Mouse (Mus musculus) neural tube, embryonic 14.5 days (tissue): ENCODE measurements at regions not wholly inside any gene's neighbourhood (a gene's known extent, or its start where the extent isn't known, plus 50 kb on each side); places are given as distances from the start of the nearest gene placed in this dataset.

Experiments used
- ATAC-seq: fragments of 200-750 bp; cut with Nextera tagmentation; 2 replicates; pipeline ENCODE4 v1.8.0; 2017; ENCODE audit warnings: low read depth, mild to moderate bottlenecking, moderate TSS enrichment, moderate library complexity
- H3K27ac ChIP-seq: fragments of 300-500 bp; sonication (generic); 2 replicates; pipeline ENCODE4 v1.5.1; 2014; ENCODE audit warnings: low read depth, mild to moderate bottlenecking, control low read depth, low read length, moderate library complexity, mixed read lengths
- H3K27me3 ChIP-seq: fragments of 300-500 bp; sonication (generic); 2 replicates; pipeline ENCODE4 v1.6.1; 2014; ENCODE audit warnings: low read length; ENCODE audit not compliant: control insufficient read depth, insufficient read depth
- H3K36me3 ChIP-seq: fragments of 300-500 bp; sonication (generic); 2 replicates; pipeline ENCODE4 v1.6.1; 2014; ENCODE audit warnings: low read length, mixed read lengths; ENCODE audit not compliant: control insufficient read depth, insufficient read depth
- H3K4me1 ChIP-seq: fragments of 300-500 bp; sonication (generic); 2 replicates; pipeline ENCODE4 v1.6.1; 2014; ENCODE audit warnings: low read length; ENCODE audit not compliant: control insufficient read depth, insufficient read depth
- H3K4me2 ChIP-seq: fragments of 300-500 bp; sonication (generic); 2 replicates; pipeline ENCODE4 v1.6.1; 2014; ENCODE audit warnings: mild to moderate bottlenecking, low read depth, low read length, control low read depth
- H3K4me3 ChIP-seq: fragments of 300-500 bp; sonication (generic); 2 replicates; pipeline ENCODE4 v1.5.1; 2014; ENCODE audit warnings: low read depth, low read length, control low read depth, mixed read lengths
- H3K9ac ChIP-seq: fragments of 300-500 bp; sonication (generic); replicated peaks from 2 replicates; pipeline ENCODE4 v1.6.1; 2014; ENCODE audit warnings: low read depth, mild to moderate bottlenecking, control low read depth, low read length, mixed read lengths
- H3K9me3 ChIP-seq: fragments of 300-500 bp; sonication (generic); 2 replicates; pipeline ENCODE4 v1.6.1; 2016; ENCODE audit warnings: low read length; ENCODE audit not compliant: control insufficient read depth
- WGBS: fragments of 180-500 bp; shearing (Covaris S2); extraction: QIAGEN DNeasy Blood & Tissue Kit; methylation state at CpG from one replicate; pipeline ENCODE4 v1.1.7; 2014; 5-methylcytosine and 5-hydroxymethylcytosine counted together

DNA sequence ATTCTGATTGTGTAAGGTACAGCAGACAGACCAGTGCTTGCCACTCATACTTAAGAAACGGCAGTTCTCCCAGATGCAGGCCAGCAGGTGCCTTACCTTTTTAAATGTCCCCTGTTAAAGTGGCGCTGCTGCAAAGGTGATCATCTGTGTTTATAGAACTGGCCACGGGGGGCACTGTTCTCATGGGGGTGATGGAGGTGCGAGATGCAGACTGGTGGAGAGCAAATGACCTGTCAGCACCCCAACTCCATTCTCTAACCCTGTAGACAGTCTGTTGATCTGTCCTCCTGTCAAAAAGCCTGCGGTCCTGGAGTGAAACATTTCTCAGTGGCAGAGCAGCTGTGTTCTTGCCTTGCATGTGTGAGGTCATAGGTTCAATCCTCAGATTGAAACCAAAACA is 135.4 kb upstream of the Gm17728 start:
- H3K4me1 ChIP-seq: no peaks in the 10 kb centered on the region
- no peaks in the 10 kb centered on the region for H3K36me3 ChIP-seq
- H3K27ac ChIP-seq: no peak overlapping the region
- no peaks in the 10 kb centered on the region for H3K9me3 ChIP-seq
- no peak overlapping the region for H3K4me2 ChIP-seq
- no peak overlapping the region for H3K4me3 ChIP-seq
- no peaks in the 10 kb centered on the region for H3K27me3 ChIP-seq
- ATAC-seq: no peak
- 63% methylated on average over 5 of the region's 5 CpGs for WGBS
- no peak overlapping the region for H3K9ac ChIP-seq

DNA sequence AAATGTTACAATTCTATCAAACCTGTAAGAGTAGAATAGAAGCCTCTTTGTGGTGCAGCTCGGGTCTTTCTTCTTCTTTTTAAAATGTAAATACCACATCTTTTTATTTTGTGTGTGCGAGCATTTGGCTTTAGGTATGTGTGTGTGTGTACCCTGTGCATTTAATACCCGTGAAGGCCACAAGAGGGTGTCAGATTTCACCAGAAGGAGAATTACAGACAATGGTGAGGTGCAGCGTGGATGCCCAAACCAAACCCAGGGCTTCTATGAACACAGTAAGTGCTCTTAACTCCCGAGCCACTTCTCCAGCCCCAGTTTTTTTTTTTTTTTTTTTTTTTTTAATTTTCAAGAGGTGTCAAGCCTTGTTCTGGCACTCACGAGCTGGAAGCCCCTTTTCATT is 135.0 kb upstream of the Gm17728 start:
- 75% methylated on average over 6 of the region's 6 CpGs for WGBS
- no peak overlapping the region; the same call in 1 of the 2 replicates for H3K27ac ChIP-seq
- H3K4me1 ChIP-seq: no peaks in the 10 kb centered on the region
- H3K4me2 ChIP-seq: no peak overlapping the region
- no peak for ATAC-seq
- no peaks in the 10 kb centered on the region for H3K9me3 ChIP-seq
- H3K9ac ChIP-seq: no peak overlapping the region
- H3K27me3 ChIP-seq: no peaks in the 10 kb centered on the region
- H3K4me3 ChIP-seq: no peak overlapping the region
- no peaks in the 10 kb centered on the region for H3K36me3 ChIP-seq

DNA sequence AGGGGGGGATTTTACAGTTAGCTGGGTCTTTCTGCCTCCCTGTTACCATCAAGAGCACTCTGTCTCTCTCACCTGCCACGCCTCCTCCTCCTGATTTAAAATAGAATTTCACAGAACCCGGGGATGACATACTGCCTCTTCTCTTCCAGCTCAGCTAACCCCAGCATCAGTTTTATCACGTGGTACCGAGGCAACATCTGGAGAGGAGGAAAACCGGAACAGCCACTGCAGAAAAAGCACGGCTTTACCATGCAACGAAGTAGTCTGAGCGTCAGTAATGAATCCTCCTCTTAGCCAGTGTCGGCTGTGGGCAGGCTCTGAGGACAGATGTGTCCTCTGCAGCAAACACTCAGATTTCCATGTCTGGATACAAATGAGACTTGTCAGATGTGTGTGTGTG is 134.2 kb upstream of the Gm17728 start:
- Histone ChIP-seq H3K27ac (peak overlapping the region; percentile 39; the same call in 1 of the 2 replicates), H3K4me3 (no peak overlapping the region), H3K36me3 (no peaks in the 10 kb centered on the region), H3K4me1 (no peaks in the 10 kb centered on the region), H3K9ac (no peak overlapping the region), H3K4me2 (no peak overlapping the region), H3K9me3 (no peaks in the 10 kb centered on the region), H3K27me3 (no peaks in the 10 kb centered on the region)
- peak; percentile 54; the same call in 1 of the 2 replicates for ATAC-seq
- WGBS: 56% methylated on average over 9 of the region's 9 CpGs

DNA sequence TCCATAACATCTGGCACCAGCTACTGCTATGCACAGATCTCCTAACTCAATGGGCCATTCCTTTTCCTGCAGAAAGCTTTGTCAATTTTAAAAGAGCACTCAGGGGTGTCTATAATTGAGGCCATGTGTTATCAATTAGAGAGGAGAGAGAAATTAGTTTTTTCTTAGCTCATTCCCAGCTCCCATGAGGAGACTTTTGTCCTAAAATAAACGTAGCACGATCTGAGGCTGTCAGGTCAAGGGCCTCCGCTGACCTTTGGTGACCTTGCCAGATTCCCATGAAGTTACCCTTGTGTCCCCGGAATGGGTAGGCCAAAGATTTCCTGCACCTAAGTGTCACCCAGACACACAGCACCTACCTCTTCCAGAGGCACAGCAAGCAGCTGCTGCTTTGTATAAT is 130.3 kb upstream of the Gm17728 start:
- H3K27ac ChIP-seq: no peak overlapping the region
- 36% methylated on average over 4 of the region's 4 CpGs for WGBS
- no peaks in the 10 kb centered on the region for H3K27me3 ChIP-seq

DNA sequence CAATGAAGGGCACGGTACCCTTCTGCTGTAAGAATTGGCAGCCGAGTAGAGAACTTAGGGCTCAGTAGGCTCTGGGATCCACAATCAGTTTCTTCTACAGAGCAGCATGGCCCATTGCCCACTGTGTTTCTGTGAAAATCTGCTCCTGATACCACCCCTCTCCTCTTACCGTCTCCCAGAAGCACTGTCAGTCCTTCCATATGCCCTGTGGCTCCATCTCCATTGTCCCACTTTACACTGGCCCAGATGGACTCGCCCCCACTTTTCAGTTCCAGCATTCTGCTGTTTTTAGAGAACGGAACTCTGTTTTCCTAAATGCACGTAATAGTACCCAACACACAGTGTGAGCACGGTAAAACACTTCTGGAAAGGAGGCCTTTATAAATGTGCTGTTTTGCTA is 129.6 kb upstream of the Gm17728 start:
- Histone ChIP-seq H3K4me1 (no peaks in the 10 kb centered on the region), H3K4me2 (no peak overlapping the region)
- no peak for ATAC-seq

More for the DNA sequence above, 130.3 kb upstream of the Gm17728 start:
- Histone ChIP-seq H3K36me3 (no peaks in the 10 kb centered on the region), H3K4me1 (no peaks in the 10 kb centered on the region), H3K4me3 (no peak overlapping the region), H3K9me3 (no peaks in the 10 kb centered on the region), H3K4me2 (no peak overlapping the region), H3K9ac (no peak overlapping the region)
- ATAC-seq: no peak

DNA sequence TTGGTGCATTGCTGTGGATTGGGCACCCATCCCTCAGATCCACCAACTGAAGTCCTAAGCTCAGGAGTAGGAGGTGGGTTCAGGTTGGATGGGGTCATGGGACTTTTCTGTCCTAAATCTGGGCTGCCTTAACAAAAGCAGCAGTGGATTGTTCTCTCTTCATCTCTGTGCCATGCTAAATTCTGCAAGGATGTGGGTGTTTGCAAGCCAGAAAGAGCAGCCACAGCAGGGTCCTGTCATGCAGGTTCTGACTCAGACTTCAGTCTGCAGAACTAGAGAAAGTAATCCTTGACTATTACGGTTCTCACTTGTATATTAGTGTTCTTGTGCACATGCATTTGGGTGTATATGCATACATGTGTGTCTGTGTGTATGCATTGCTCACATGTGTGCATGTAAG is 125.5 kb upstream of the Gm17728 start:
- no peaks in the 10 kb centered on the region for H3K36me3 ChIP-seq
- no peak for ATAC-seq
- no peak overlapping the region for H3K27ac ChIP-seq
- 97% methylated on average over 1 of the region's 1 CpGs for WGBS
- no peak overlapping the region for H3K4me3 ChIP-seq
- H3K27me3 ChIP-seq: no peaks in the 10 kb centered on the region
- no peak overlapping the region for H3K9ac ChIP-seq
- no peak overlapping the region for H3K4me2 ChIP-seq
- no peaks in the 10 kb centered on the region for H3K9me3 ChIP-seq
- H3K4me1 ChIP-seq: no peaks in the 10 kb centered on the region

More for the DNA sequence above, 129.6 kb upstream of the Gm17728 start:
- 84% methylated on average over 7 of the region's 7 CpGs for WGBS
- no peaks in the 10 kb centered on the region for H3K9me3 ChIP-seq
- no peak overlapping the region for H3K9ac ChIP-seq
- no peak overlapping the region for H3K27ac ChIP-seq
- H3K36me3 ChIP-seq: no peaks in the 10 kb centered on the region
- H3K4me3 ChIP-seq: no peak overlapping the region
- no peaks in the 10 kb centered on the region for H3K27me3 ChIP-seq

DNA sequence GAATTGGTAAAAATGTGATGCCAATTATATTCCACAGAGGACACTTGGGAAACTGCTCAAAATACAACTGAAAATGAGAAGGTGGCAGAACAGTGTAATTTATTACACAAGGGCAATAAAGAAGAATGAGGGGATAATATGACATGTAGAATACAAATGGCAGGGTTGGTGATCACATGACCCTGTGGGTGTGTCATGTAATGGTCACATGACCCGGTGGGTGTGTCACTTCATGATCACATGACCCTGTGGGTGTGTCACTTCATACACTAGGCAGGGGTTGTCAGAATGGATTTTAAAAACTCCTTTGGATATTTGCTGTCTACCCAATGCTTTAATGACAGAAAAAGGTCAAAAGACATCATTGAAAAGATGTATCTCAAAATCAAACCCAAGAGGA is 123.6 kb upstream of the Gm17728 start:
- H3K9ac ChIP-seq: no peak overlapping the region
- no peak overlapping the region for H3K27ac ChIP-seq
- WGBS: 100% methylated on average over 1 of the region's 1 CpGs
- no peaks in the 10 kb centered on the region for H3K27me3 ChIP-seq
- H3K4me1 ChIP-seq: no peaks in the 10 kb centered on the region
- no peak overlapping the region for H3K4me2 ChIP-seq
- H3K9me3 ChIP-seq: no peaks in the 10 kb centered on the region
- no peak for ATAC-seq
- H3K4me3 ChIP-seq: no peak overlapping the region
- no peaks in the 10 kb centered on the region for H3K36me3 ChIP-seq

DNA sequence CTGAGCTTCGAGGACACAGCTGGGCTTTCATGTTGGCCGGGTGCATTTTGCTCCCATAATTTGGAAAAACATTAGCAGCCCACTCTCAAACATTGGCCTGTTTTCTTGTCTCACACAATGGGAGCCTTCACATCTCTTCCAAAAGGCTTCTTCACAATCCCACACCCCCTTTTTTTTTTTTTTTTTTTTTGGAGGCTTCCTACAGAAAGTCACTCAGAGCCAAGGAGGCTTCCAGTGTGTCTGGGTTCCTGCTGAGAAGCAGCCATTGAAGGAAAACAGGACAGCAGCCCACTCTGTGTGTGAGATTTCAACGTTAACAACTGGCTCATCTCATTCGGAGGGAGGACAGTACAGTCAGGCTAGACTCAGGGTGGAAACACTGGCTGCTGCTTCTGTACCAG is 120.8 kb upstream of the Gm17728 start:
- Histone ChIP-seq H3K4me3 (no peak overlapping the region), H3K27me3 (no peaks in the 10 kb centered on the region), H3K36me3 (no peaks in the 10 kb centered on the region), H3K4me1 (no peaks in the 10 kb centered on the region), H3K9me3 (no peaks in the 10 kb centered on the region), H3K27ac (no peak overlapping the region), H3K9ac (no peak overlapping the region), H3K4me2 (no peak overlapping the region)
- no peak for ATAC-seq
- 38% methylated on average over 4 of the region's 4 CpGs for WGBS

DNA sequence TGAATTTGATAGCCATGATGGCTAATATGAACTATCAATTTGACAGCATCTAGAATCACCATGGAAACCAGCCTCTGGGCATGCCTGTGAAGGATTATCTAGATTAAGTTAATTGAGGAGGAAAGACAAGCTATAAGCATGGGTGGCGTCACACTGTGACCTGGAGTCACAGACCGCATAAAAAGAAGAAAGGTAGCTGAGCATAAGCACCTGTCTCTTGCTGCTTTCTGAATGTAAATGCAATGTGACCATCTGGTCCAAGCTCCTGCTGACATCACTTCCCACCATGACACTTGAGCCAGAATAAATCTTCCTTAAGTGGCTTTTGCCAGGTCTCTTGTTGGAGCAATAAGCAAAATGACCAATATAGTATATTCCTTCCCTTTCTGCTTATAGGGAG is 113.4 kb upstream of the Gm17728 start:
- Histone ChIP-seq H3K4me1 (no peaks in the 10 kb centered on the region), H3K27ac (no peak overlapping the region), H3K9ac (no peak overlapping the region), H3K4me2 (no peak overlapping the region), H3K4me3 (no peak overlapping the region), H3K9me3 (no peaks in the 10 kb centered on the region), H3K36me3 (no peaks in the 10 kb centered on the region), H3K27me3 (no peaks in the 10 kb centered on the region)
- WGBS: 43% methylated on average over 2 of the region's 2 CpGs
- no peak for ATAC-seq

DNA sequence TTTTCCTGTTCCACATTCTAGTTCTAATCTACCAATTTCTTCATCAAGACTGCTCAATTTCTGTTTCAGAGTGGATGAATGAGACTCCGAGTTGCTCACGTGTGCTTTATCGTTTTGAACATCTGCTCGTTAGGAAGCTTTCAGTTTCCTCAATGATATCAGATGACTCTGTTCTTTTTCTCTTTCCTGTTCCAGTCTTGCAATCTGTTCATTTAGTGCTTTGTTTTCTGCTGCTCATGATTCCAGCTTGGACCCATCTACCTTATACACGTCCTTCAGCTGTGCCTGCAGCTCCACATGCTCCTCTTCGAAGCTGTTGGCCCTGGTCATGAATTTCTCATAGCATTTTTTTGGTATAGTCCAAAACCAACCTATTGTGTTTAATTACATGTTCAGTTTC is 99.1 kb upstream of the Gm17728 start:
- ATAC-seq: no peak
- H3K9ac ChIP-seq: no peak overlapping the region
- WGBS: 88% methylated on average over 6 of the region's 6 CpGs

More for the DNA sequence above, 99.1 kb upstream of the Gm17728 start:
- H3K27me3 ChIP-seq: no peaks in the 10 kb centered on the region
- no peak overlapping the region for H3K27ac ChIP-seq
- no peaks in the 10 kb centered on the region for H3K4me1 ChIP-seq
- no peak overlapping the region for H3K4me3 ChIP-seq
- H3K4me2 ChIP-seq: no peak overlapping the region
- H3K9me3 ChIP-seq: no peaks in the 10 kb centered on the region
- no peaks in the 10 kb centered on the region for H3K36me3 ChIP-seq
